Mouse (Mus musculus): ENCODE measurements around the gene Dmbx1. TPM values are rescaled to one million over a fixed set of nuclear protein-coding genes. Genes with fewer than 3 reads are reported as not detected.

The Dmbx1 gene
- polyA plus RNA-seq, 1 experiment from 2014 or later: 5.8 TPM

GRCm38 (mm10) chr4:115905701-115906100 lies 34.0 kb downstream of the Dmbx1 start:
- H3K4me1 ChIP-seq (ENCODE audit: control insufficient read depth, insufficient read depth, low read depth, low read length): peaks cover 6% of the 10 kb centered on the region
- H3K36me3 ChIP-seq (ENCODE audit: control insufficient read depth, insufficient read depth, low read length): no peaks in the 10 kb centered on the region
- H3K4me3 ChIP-seq (ENCODE audit: low read length): no peak overlapping the region
- 6% methylated on average over 5 of the region's 7 CpGs for WGBS
- H3K9ac ChIP-seq (ENCODE audit: low read depth, low read length): no peak overlapping the region
- no peak for ATAC-seq
- no peaks in the 10 kb centered on the region for H3K9me3 ChIP-seq (ENCODE audit: control insufficient read depth, low read length)
- no peak overlapping the region for H3K27ac ChIP-seq (ENCODE audit: low read depth, low read length)
- peaks cover 25% of the 10 kb centered on the region for H3K27me3 ChIP-seq (replicated peaks; ENCODE audit: control insufficient read depth, insufficient read depth, low read length)
- H3K4me2 ChIP-seq (ENCODE audit: low read length): no peak overlapping the region

DNA sequence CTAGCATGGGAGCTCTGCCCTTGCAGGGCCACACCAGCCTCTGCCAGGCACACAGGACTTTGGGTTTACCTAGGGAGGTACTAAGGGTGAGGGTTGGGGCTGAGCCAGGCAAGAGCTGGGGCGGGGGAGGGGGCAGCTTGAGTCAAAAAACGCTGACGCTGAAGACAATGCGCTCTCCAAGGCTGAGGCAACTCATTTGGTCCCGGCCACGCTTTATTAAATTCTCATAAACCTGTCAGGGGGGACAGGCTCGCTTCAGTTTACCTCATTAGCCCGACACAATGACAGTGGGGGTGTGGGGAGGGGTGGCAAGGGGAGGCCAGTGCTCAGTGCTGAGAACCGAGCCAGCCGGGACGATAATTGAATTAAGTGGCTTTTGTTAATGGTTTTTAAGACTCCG lies 35.4 kb downstream of the Dmbx1 start:
- no peaks in the 10 kb centered on the region for H3K36me3 ChIP-seq (ENCODE audit: control insufficient read depth, insufficient read depth, low read length)
- no peak overlapping the region for H3K4me3 ChIP-seq (ENCODE audit: low read length)
- H3K9ac ChIP-seq (ENCODE audit: low read depth, low read length): no peak overlapping the region
- no peak overlapping the region for H3K4me2 ChIP-seq (ENCODE audit: low read length)
- H3K4me1 ChIP-seq (ENCODE audit: control insufficient read depth, insufficient read depth, low read depth, low read length): peaks cover 6% of the 10 kb centered on the region
- H3K9me3 ChIP-seq (ENCODE audit: control insufficient read depth, low read length): no peaks in the 10 kb centered on the region
- peaks cover 30% of the 10 kb centered on the region for H3K27me3 ChIP-seq (replicated peaks; ENCODE audit: control insufficient read depth, insufficient read depth, low read length)
- no peak overlapping the region for H3K27ac ChIP-seq (ENCODE audit: low read depth, low read length)
- no peak for ATAC-seq
- WGBS: 6% methylated on average over 12 of the region's 12 CpGs

DNA sequence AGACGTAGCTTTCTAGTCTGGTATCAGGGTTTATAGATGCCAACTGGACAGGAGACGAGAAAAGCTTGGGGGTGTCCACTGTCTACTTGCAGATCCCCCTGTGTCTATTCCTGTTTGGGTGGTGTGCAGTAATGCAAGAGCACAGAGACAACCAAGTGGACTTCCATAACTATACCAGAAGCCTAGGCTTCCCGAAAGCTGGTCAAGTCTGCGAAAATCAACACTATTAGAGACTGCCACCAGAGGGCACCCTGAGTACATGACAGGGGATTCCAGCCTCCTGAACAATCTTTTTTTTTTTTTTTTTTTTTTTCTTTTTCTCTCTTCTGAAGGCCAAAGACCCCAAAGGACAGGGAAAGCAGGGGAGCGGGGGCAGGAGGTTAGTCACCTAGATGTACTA lies 36.9 kb downstream of the Dmbx1 start:
- H3K4me2 ChIP-seq (ENCODE audit: low read length): no peak overlapping the region
- peak; percentile 12; the same call in 1 of the 2 replicates for ATAC-seq
- H3K9ac ChIP-seq (ENCODE audit: low read depth, low read length): no peak overlapping the region
- no peaks in the 10 kb centered on the region for H3K9me3 ChIP-seq (ENCODE audit: control insufficient read depth, low read length)
- H3K4me1 ChIP-seq (ENCODE audit: control insufficient read depth, insufficient read depth, low read depth, low read length): peaks cover 13% of the 10 kb centered on the region
- H3K27me3 ChIP-seq (replicated peaks; ENCODE audit: control insufficient read depth, insufficient read depth, low read length): peaks cover 45% of the 10 kb centered on the region
- H3K27ac ChIP-seq (ENCODE audit: low read depth, low read length): no peak overlapping the region
- no peaks in the 10 kb centered on the region for H3K36me3 ChIP-seq (ENCODE audit: control insufficient read depth, insufficient read depth, low read length)
- H3K4me3 ChIP-seq (ENCODE audit: low read length): no peak overlapping the region
- WGBS: 22% methylated on average over 5 of the region's 5 CpGs

GRCm38 (mm10) chr4:115897901-115898631 lies 41.7 kb downstream of the Dmbx1 start:
- H3K27ac ChIP-seq (ENCODE audit: low read depth, low read length): no peak overlapping the region
- ATAC-seq: peak; percentile 63
- H3K9me3 ChIP-seq (ENCODE audit: control insufficient read depth, low read length): no peaks in the 10 kb centered on the region
- under 1% methylated on average over 48 of the region's 56 CpGs for WGBS
- H3K4me1 ChIP-seq (ENCODE audit: control insufficient read depth, insufficient read depth, low read depth, low read length): peaks cover 8% of the 10 kb centered on the region
- peak overlapping the region; percentile 61 for H3K9ac ChIP-seq (ENCODE audit: low read depth, low read length)
- H3K27me3 ChIP-seq (replicated peaks; ENCODE audit: control insufficient read depth, insufficient read depth, low read length): peaks cover 43% of the 10 kb centered on the region
- H3K36me3 ChIP-seq (ENCODE audit: control insufficient read depth, insufficient read depth, low read length): no peaks in the 10 kb centered on the region
- peak overlapping the region; percentile 95 for H3K4me2 ChIP-seq (ENCODE audit: low read length)
- H3K4me3 ChIP-seq (ENCODE audit: low read length): peak overlapping the region; percentile 46

DNA sequence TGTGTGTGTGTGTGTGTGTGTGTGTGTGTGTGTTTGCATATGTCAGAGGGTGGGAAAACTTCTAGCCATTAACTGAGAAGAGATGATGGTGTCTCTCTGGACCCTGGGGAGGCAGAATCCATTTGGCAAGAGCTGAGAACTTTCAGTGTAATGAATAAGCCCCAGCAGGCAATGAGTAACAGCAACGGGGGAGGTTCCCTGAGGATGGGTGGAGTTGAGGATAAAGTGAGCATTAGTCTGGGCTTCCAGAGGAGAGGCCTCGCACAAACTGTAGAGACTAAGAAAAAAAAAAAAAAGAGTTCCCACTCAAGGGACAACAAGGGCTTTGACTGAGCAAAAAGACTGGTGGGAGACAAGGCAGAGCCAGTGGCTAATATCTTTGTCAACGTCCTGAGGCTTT lies 45.4 kb downstream of the Dmbx1 start:
- H3K4me2 ChIP-seq (ENCODE audit: low read length): no peak overlapping the region
- H3K27ac ChIP-seq (ENCODE audit: low read depth, low read length): no peak overlapping the region
- H3K27me3 ChIP-seq (replicated peaks; ENCODE audit: control insufficient read depth, insufficient read depth, low read length): peaks cover 37% of the 10 kb centered on the region
- no peaks in the 10 kb centered on the region for H3K36me3 ChIP-seq (ENCODE audit: control insufficient read depth, insufficient read depth, low read length)
- no peaks in the 10 kb centered on the region for H3K9me3 ChIP-seq (ENCODE audit: control insufficient read depth, low read length)
- 15% methylated on average over 3 of the region's 3 CpGs for WGBS
- ATAC-seq: no peak
- peaks cover 12% of the 10 kb centered on the region for H3K4me1 ChIP-seq (ENCODE audit: control insufficient read depth, insufficient read depth, low read depth, low read length)
- H3K9ac ChIP-seq (ENCODE audit: low read depth, low read length): no peak overlapping the region
- H3K4me3 ChIP-seq (ENCODE audit: low read length): no peak overlapping the region

- peaks cover 11% of the 10 kb centered on the region; the same call in 1 of the 2 replicates for H3K4me1 ChIP-seq (ENCODE audit: control insufficient read depth, insufficient read depth, low read depth, low read length)
- no peak within 1 kb of the TSS for H3K27ac ChIP-seq (ENCODE audit: low read depth, low read length)
- H3K27me3 ChIP-seq (replicated peaks; ENCODE audit: control insufficient read depth, insufficient read depth, low read length): peaks cover 13% of the 10 kb centered on the region; the same call in 1 of the 2 replicates
- ATAC-seq: no peak
- H3K9ac ChIP-seq (ENCODE audit: low read depth, low read length): peak within 1 kb of the TSS; percentile 24; the same call in 1 of the 2 replicates
- H3K9me3 ChIP-seq (ENCODE audit: control insufficient read depth, low read length): no peaks in the 10 kb centered on the region
- H3K36me3 ChIP-seq (ENCODE audit: control insufficient read depth, insufficient read depth, low read length): no peaks in the 10 kb centered on the region
- peak within 1 kb of the TSS; percentile 60 for H3K4me2 ChIP-seq (ENCODE audit: low read length)
- WGBS: 2% methylated on average over 30 of the region's 31 CpGs
- H3K4me3 ChIP-seq (ENCODE audit: low read length): peak within 1 kb of the TSS; percentile 37
These were observed 49.2 kb downstream of the Dmbx1 start, which contains the start of gene 6430628N08Rik for GRCm38 (mm10) chr4:115890553-115890952. TSS of gene 6430628N08Rik (plus strand) at chr4:115890665.

- Histone ChIP-seq H3K27me3 (replicated peaks; ENCODE audit: control insufficient read depth, insufficient read depth, low read length) (peaks cover 13% of the 10 kb centered on the region; the same call in 1 of the 2 replicates), H3K4me2 (ENCODE audit: low read length) (peak overlapping the region; percentile 60), H3K4me3 (ENCODE audit: low read length) (peak overlapping the region; percentile 37), H3K4me1 (ENCODE audit: control insufficient read depth, insufficient read depth, low read depth, low read length) (peaks cover 11% of the 10 kb centered on the region; the same call in 1 of the 2 replicates), H3K36me3 (ENCODE audit: control insufficient read depth, insufficient read depth, low read length) (no peaks in the 10 kb centered on the region), H3K9ac (ENCODE audit: low read depth, low read length) (peak overlapping the region; percentile 24; the same call in 1 of the 2 replicates), H3K27ac (ENCODE audit: low read depth, low read length) (no peak overlapping the region), H3K9me3 (ENCODE audit: control insufficient read depth, low read length) (no peaks in the 10 kb centered on the region)
- ATAC-seq: no peak
- WGBS: 14% methylated on average over 6 of the region's 6 CpGs
These were observed 49.7 kb downstream of the Dmbx1 start for GRCm38 (mm10) chr4:115890066-115890465.

GRCm38 (mm10) chr4:115886875-115887274 lies 52.9 kb downstream of the Dmbx1 start:
- Histone ChIP-seq H3K9ac (ENCODE audit: low read depth, low read length) (no peak overlapping the region), H3K27ac (ENCODE audit: low read depth, low read length) (no peak overlapping the region), H3K36me3 (ENCODE audit: control insufficient read depth, insufficient read depth, low read length) (no peaks in the 10 kb centered on the region), H3K27me3 (replicated peaks; ENCODE audit: control insufficient read depth, insufficient read depth, low read length) (peaks cover 13% of the 10 kb centered on the region; the same call in 1 of the 2 replicates), H3K4me2 (ENCODE audit: low read length) (no peak overlapping the region), H3K4me1 (ENCODE audit: control insufficient read depth, insufficient read depth, low read depth, low read length) (peaks cover 11% of the 10 kb centered on the region; the same call in 1 of the 2 replicates), H3K4me3 (ENCODE audit: low read length) (no peak overlapping the region), H3K9me3 (ENCODE audit: control insufficient read depth, low read length) (no peaks in the 10 kb centered on the region)
- 46% methylated on average over 1 of the region's 1 CpGs for WGBS
- ATAC-seq: no peak

DNA sequence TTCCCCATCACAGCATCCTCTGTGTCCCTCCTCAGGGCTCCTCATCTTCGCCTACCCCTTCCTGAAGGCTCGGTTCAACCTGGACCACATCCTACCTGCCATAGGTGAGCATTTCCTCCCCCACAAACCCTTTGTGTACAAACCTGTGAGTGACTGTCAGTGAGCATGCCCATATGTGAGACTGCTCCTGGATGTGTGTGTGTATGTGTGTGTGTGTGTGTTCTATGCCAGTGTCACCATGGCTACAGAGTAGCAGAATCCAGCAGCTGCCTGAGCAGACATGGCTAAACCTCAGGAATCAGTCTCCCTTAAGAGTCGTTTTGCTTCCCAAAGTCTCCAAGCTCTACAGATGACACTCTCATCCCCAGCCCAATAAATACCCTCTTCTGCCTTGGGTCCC lies 53.9 kb downstream of the Dmbx1 start:
- 69% methylated on average over 3 of the region's 3 CpGs for WGBS
- peaks cover 15% of the 10 kb centered on the region for H3K4me1 ChIP-seq (ENCODE audit: control insufficient read depth, insufficient read depth, low read depth, low read length)
- ATAC-seq: peak; percentile 81
- H3K36me3 ChIP-seq (ENCODE audit: control insufficient read depth, insufficient read depth, low read length): no peaks in the 10 kb centered on the region
- peaks cover 5% of the 10 kb centered on the region; the same call in 1 of the 2 replicates for H3K27me3 ChIP-seq (replicated peaks; ENCODE audit: control insufficient read depth, insufficient read depth, low read length)
- H3K9ac ChIP-seq (ENCODE audit: low read depth, low read length): no peak overlapping the region
- no peak overlapping the region for H3K4me3 ChIP-seq (ENCODE audit: low read length)
- H3K4me2 ChIP-seq (ENCODE audit: low read length): no peak overlapping the region
- H3K9me3 ChIP-seq (ENCODE audit: control insufficient read depth, low read length): no peaks in the 10 kb centered on the region
- H3K27ac ChIP-seq (ENCODE audit: low read depth, low read length): peak overlapping the region; percentile 29; the same call in 1 of the 2 replicates

Data from hindbrain, embryonic 16.5 days (tissue).